Mouse (Mus musculus): Measurements from ENCODE around the gene Arntl. TPM values are rescaled to one million over a fixed set of nuclear protein-coding genes. Genes with fewer than 3 reads are reported as not detected.

Gene Arntl
- total RNA-seq, 2 experiments from 2014 or later: 17.6 to 39.4 TPM

GRCm38 (mm10) chr7:113263990-113264389 lies 56.7 kb downstream of the Arntl start:
- H3K27ac ChIP-seq: no peak overlapping the region
- no peak for TF ChIP-seq CTCF (IDR thresholded peaks at IDR 0.05)
- intact Hi-C loops (cut with DNase I): no loop called here
- H3K4me3 ChIP-seq: no peak overlapping the region
- DNase-seq: no peak

- intact Hi-C loops (cut with DNase I): loop anchor here (1.0 kb wide), 1 partner anchor 125 kb away; no protein-coding TSS in a partner anchor
- TF ChIP-seq CTCF (IDR thresholded peaks at IDR 0.05): peak; percentile 87
- no peak overlapping the region for H3K27ac ChIP-seq
- peak; percentile 70 for DNase-seq
- H3K4me3 ChIP-seq: no peak overlapping the region
Measured at GRCm38 (mm10) chr7:113268287-113268686, 61.0 kb downstream of the Arntl start.

GRCm38 (mm10) chr7:113269081-113269480 lies 61.8 kb downstream of the Arntl start:
- intact Hi-C loops (cut with DNase I): no loop called here
- no peak overlapping the region for H3K4me3 ChIP-seq
- TF ChIP-seq CTCF (IDR thresholded peaks at IDR 0.05): no peak
- no peak overlapping the region for H3K27ac ChIP-seq
- no peak for DNase-seq

- intact Hi-C loops (cut with DNase I): no loop called here
- DNase-seq: no peak
- no peak overlapping the region for H3K27ac ChIP-seq
- TF ChIP-seq CTCF (IDR thresholded peaks at IDR 0.05): no peak
- no peak overlapping the region for H3K4me3 ChIP-seq
Measured at GRCm38 (mm10) chr7:113269921-113270320, 62.7 kb downstream of the Arntl start.

- no peak overlapping the region for H3K27ac ChIP-seq
- TF ChIP-seq CTCF (IDR thresholded peaks at IDR 0.05): no peak
- peak; percentile 61 for DNase-seq
- H3K4me3 ChIP-seq: no peak overlapping the region
- intact Hi-C loops (cut with DNase I): no loop called here
Measured at GRCm38 (mm10) chr7:113270551-113270950, 63.3 kb downstream of the Arntl start.

- DNase-seq: no peak
- no peak for TF ChIP-seq CTCF (IDR thresholded peaks at IDR 0.05)
Measured at GRCm38 (mm10) chr7:113270991-113271390, 63.7 kb downstream of the Arntl start.

GRCm38 (mm10) chr7:113272338-113272997 lies 65.2 kb downstream of the Arntl start:
- TF ChIP-seq CTCF (IDR thresholded peaks at IDR 0.05): no peak
- intact Hi-C loops (cut with DNase I): no loop called here
- Histone ChIP-seq H3K27ac (no peak overlapping the region), H3K4me3 (no peak overlapping the region)
- DNase-seq: no peak

More at GRCm38 (mm10) chr7:113270991-113271390, 63.7 kb downstream of the Arntl start:
- Histone ChIP-seq H3K27ac (no peak overlapping the region), H3K4me3 (no peak overlapping the region)
- intact Hi-C loops (cut with DNase I): no loop called here

GRCm38 (mm10) chr7:113277245-113277644 lies 70.0 kb downstream of the Arntl start:
- H3K27ac ChIP-seq: no peak overlapping the region
- no peak overlapping the region for H3K4me3 ChIP-seq

GRCm38 (mm10) chr7:113278493-113278892 lies 71.2 kb downstream of the Arntl start:
- Histone ChIP-seq H3K27ac (no peak overlapping the region), H3K4me3 (no peak overlapping the region)
- intact Hi-C loops (cut with DNase I): no loop called here
- DNase-seq: no peak
- no peak for TF ChIP-seq CTCF (IDR thresholded peaks at IDR 0.05)

More at GRCm38 (mm10) chr7:113277245-113277644, 70.0 kb downstream of the Arntl start:
- no peak for DNase-seq
- intact Hi-C loops (cut with DNase I): no loop called here
- no peak for TF ChIP-seq CTCF (IDR thresholded peaks at IDR 0.05)

- no peak for TF ChIP-seq CTCF (IDR thresholded peaks at IDR 0.05)
- H3K27ac ChIP-seq: no peak overlapping the region
- no peak for DNase-seq
- H3K4me3 ChIP-seq: no peak overlapping the region
- intact Hi-C loops (cut with DNase I): no loop called here
Measured at GRCm38 (mm10) chr7:113279246-113279645, 72.0 kb downstream of the Arntl start.

- no peak overlapping the region for H3K27ac ChIP-seq
- DNase-seq: no peak
- no peak for TF ChIP-seq CTCF (IDR thresholded peaks at IDR 0.05)
- no peak overlapping the region for H3K4me3 ChIP-seq
- intact Hi-C loops (cut with DNase I): no loop called here
Measured at GRCm38 (mm10) chr7:113285405-113285804, 78.1 kb downstream of the Arntl start.

- DNase-seq: no peak
- Histone ChIP-seq H3K27ac (no peak overlapping the region), H3K4me3 (no peak overlapping the region)
- TF ChIP-seq CTCF (IDR thresholded peaks at IDR 0.05): no peak
- intact Hi-C loops (cut with DNase I): no loop called here
Measured at GRCm38 (mm10) chr7:113289211-113289610, 81.9 kb downstream of the Arntl start.

- Histone ChIP-seq H3K27ac (no peak overlapping the region), H3K4me3 (no peak overlapping the region)
- TF ChIP-seq CTCF (IDR thresholded peaks at IDR 0.05): no peak
- intact Hi-C loops (cut with DNase I): no loop called here
- no peak for DNase-seq
Measured at GRCm38 (mm10) chr7:113291741-113292140, 84.5 kb downstream of the Arntl start.

- no peak for TF ChIP-seq CTCF (IDR thresholded peaks at IDR 0.05)
- Histone ChIP-seq H3K27ac (no peak overlapping the region), H3K4me3 (no peak overlapping the region)
- intact Hi-C loops (cut with DNase I): no loop called here
- DNase-seq: no peak
Measured at GRCm38 (mm10) chr7:113292193-113292592, 84.9 kb downstream of the Arntl start.

All from gastrocnemius, adult 2 months (tissue).